Mouse (Mus musculus) macrophage (primary cell): ENCODE data around the gene Strn4. TPM values are rescaled to one million over a fixed set of nuclear protein-coding genes. Genes with fewer than 3 reads are reported as not detected.

Source experiments
- H3K27ac ChIP-seq: fragments of 350-480 bp; formaldehyde crosslinking; 2 replicates; pipeline ENCODE4 v1.9.0; 2021
- H3K36me3 ChIP-seq: fragments of 350-480 bp; formaldehyde crosslinking; 2 replicates; pipeline ENCODE4 v1.9.0; 2021; ENCODE audit errors: inconsistent target
- H3K4me3 ChIP-seq: fragments of 350-480 bp; formaldehyde crosslinking; 2 replicates; pipeline ENCODE4 v1.9.0; 2021; ENCODE audit errors: inconsistent target
- H3K79me2 ChIP-seq: fragments of 350-480 bp; formaldehyde crosslinking; 2 replicates; pipeline ENCODE4 v1.9.0; 2021; ENCODE audit errors: inconsistent target
- WGBS: methylation state at CpG from one replicate; pipeline ENCODE4 v1.1.7; 2026; ENCODE audit warnings: inconsistent platforms; ENCODE audit not compliant: missing documents; 5-methylcytosine and 5-hydroxymethylcytosine counted together
- polyA plus RNA-seq: library from polyadenylated mRNA; stranded (reverse); fragments of 250-400 nt; gene quantifications from 3 replicates; pipeline ENCODE4 v1.2.4, GENCODE M21; 2018; ENCODE audit warnings: inconsistent platforms

Gene Strn4
- polyA plus RNA-seq, 1 experiment from 2014 or later: 26.7 TPM

DNA sequence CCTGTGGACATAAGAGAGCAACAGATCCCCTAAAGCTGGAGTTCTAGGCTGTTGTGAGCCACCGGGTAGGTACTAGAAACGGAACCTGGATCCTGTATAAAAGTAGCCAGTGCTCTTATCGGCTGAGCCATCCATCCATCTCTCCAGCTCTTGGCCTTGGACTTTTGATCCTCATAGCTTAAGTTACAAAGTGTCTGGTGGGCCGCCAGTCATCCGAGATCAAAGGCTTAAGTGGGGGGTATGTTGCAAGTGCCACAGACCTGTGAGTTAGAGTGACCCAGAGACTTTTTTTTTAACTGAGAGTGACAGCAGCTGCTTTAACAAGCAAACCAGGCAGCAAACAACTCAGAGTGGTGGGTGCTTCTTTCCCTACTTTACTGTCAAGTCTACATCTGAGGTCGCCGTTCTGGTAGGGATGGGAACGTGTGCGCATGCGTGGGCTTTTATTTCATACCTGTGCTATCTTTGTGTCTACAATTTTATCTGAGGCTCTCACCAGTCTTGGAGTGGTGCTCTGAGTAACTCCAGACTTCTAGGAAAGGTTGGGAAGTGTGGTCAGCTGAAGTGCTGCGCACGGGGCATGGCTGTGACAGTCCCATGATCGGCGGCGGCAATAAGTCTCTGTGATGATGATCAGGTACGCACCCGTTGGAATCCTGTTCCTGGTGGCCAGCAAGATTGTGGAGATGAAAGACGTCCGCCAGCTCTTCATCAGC, 22.5 kb upstream of the Strn4 start:
- H3K36me3 ChIP-seq: 0 out of 2 replicates have a peak, but pooled peaks cover 10% of the 10 kb centered on the region
- no peaks in the 10 kb centered on the region for H3K79me2 ChIP-seq
- H3K4me3 ChIP-seq: no peak overlapping the region
- no peak overlapping the region for H3K27ac ChIP-seq
- whole genome bisulfite sequencing: 96% methylated on average over 19 of the region's 19 CpGs

DNA sequence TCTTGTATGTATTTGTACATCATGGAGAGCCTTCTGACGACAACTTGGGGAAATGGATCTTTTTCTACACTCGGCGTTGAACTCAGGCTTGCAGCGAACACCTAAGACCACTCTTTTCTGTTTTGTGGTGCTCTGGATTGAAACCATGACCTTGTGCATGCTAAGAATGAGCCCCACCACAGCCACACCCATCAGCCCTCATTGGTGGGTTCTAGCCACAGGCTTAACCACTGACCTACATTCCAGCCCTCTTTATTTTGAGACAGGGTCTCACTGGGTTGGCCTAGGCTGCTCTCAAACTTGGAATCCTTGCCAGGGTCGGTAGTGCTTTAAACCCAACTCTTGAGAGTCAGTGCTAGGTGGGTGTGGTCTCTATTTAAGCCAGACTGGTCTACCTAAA, 20.8 kb upstream of the Strn4 start:
- Histone ChIP-seq H3K27ac (no peak overlapping the region), H3K4me3 (no peak overlapping the region), H3K79me2 (no peaks in the 10 kb centered on the region), H3K36me3 (0 out of 2 replicates have a peak, but pooled peaks cover 10% of the 10 kb centered on the region)
- WGBS: 92% methylated on average over 5 of the region's 5 CpGs

DNA sequence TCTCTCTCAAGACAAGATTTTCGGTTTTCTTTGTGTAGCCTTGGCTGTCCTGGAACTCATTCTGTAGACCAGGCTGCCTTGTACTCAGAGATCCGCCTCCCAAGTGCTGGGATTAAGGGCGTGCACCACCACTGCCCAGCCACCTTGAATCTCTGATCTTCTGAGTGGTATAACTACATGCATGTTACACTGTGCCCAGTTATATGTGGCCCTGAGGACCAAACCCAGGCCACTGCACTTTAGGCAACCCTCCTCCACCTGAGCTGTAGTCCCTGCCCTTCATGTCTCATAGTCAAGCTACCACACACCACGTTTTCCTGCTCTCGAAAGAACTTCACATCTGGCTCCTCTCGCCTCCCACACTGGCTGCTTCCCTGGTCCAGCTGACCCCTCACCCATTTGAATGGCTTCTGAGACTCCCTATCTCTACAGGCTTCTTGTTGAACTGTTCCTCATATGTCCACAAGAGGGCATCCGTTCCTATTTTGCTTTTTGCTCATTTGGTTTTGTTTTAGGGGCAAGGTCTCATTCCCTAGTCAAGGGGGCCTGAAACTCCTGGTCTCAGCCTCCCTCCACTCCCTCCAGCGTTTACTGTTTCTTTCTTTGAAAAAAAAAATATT, 11.2 kb upstream of the Strn4 start:
- H3K27ac ChIP-seq: no peak overlapping the region
- H3K79me2 ChIP-seq: no peaks in the 10 kb centered on the region
- WGBS: 34% methylated on average over 8 of the region's 8 CpGs
- H3K4me3 ChIP-seq: no peak overlapping the region
- no peaks in the 10 kb centered on the region for H3K36me3 ChIP-seq

DNA sequence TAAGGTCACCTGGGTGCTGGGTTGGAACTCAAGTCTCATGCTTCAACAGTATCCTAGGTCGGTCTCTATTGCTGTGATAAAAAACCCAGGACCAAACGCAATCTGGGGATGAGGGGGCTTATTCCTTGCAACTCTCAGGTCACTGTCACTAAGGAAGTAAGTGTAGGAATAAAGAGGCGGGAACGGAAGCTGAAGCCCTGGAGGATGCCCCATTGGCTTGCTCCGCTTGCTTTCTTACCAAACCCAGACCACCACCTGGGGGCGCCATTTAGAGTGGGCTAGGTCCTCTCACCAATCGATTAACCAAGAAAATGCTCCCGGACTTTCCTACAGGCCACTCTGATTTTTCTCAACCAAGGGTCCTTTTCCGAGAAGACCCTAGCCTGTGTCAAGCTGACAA, 7.8 kb upstream of the Strn4 start:
- 0 out of 2 replicates have a peak, but pooled peaks cover 5% of the 10 kb centered on the region for H3K36me3 ChIP-seq
- no peak overlapping the region for H3K4me3 ChIP-seq
- H3K27ac ChIP-seq: no peak overlapping the region
- no peaks in the 10 kb centered on the region for H3K79me2 ChIP-seq
- WGBS: 91% methylated on average over 9 of the region's 9 CpGs

GRCm38 (mm10) chr7:16808647-16809046, 7.0 kb upstream of the Strn4 start:
- Histone ChIP-seq H3K79me2 (no peaks in the 10 kb centered on the region), H3K27ac (no peak overlapping the region), H3K4me3 (no peak overlapping the region), H3K36me3 (0 out of 2 replicates have a peak, but pooled peaks cover 7% of the 10 kb centered on the region)
- 92% methylated on average over 9 of the region's 9 CpGs for WGBS

- 0 out of 2 replicates have a peak, but pooled peaks cover 9% of the 10 kb centered on the region for H3K36me3 ChIP-seq
- H3K79me2 ChIP-seq: no peaks in the 10 kb centered on the region
- H3K4me3 ChIP-seq: no peak overlapping the region
- 66% methylated on average over 10 of the region's 10 CpGs for WGBS
- no peak overlapping the region for H3K27ac ChIP-seq
Measured at GRCm38 (mm10) chr7:16809739-16810138, 6.0 kb upstream of the Strn4 start.

DNA sequence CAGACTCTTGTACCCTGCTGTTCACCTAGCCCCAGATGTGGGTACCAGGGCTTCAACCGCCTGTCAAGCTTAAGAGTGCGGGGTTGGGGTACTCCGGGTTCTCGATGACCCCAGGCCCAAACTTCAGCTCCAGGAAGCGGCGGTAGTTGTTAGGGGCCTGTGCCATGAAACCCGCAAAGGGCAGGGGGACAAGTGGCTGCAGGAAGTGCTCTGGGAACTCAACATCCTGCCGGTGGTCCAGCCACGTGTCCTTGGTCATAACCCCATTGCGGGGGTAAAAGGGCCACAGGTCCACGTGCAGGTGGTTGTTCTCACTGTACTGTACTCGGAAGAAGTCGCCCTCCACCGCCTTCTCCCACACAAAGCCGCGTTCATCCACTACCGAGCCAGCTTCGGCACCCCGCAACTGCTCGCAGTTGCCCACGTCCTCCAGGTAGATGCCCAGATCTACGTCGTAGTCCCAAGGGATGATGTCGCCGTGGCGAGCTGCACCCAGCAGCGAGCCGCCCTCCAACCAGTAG, 5.2 kb upstream of the Strn4 start:
- no peak overlapping the region for H3K27ac ChIP-seq
- no peaks in the 10 kb centered on the region; the same call in 1 of the 2 replicates for H3K79me2 ChIP-seq
- no peak overlapping the region for H3K4me3 ChIP-seq
- WGBS: 94% methylated on average over 27 of the region's 28 CpGs
- H3K36me3 ChIP-seq: 0 out of 2 replicates have a peak, but pooled peaks cover 9% of the 10 kb centered on the region

DNA sequence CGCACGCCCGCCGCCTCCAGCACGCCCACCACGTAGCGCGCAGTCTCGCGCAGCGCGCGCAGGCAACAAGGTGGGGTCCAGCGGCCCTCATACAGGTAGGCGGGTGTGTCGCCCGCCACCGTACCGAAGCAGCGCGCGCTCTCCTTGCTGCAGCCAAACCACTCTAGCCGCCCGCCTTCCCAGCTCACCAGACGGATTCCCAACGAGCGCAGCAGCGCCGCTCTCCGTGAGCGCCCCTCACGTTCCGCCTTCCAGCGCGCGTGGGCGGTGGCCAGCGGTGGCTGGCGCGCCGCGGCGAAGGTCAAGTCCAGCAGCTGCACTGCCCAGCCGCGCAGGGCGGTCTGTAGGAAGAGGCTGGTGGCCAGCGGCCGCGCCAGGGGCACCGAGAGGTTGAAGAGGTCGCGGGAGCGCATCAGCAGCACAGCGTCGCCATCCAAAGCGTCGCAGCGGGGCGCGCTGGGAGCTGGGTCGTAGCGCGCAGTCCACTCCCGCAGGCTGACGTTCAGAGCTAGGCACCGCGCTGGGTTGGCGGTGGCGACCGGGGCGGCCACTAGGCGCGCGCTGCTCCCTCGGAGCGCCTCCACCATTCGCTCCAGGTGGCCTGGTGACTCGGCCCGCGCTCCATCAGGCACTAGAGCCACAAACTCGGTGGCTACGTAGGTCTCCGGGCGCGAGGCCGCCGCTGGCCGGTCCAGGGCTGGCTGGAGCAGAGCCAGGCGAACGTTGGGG, 4.6 kb upstream of the Strn4 start:
- 96% methylated on average over 58 of the region's 90 CpGs for WGBS
- no peaks in the 10 kb centered on the region; the same call in 1 of the 2 replicates for H3K79me2 ChIP-seq
- no peak overlapping the region for H3K4me3 ChIP-seq
- H3K36me3 ChIP-seq: 0 out of 2 replicates have a peak, but pooled peaks cover 9% of the 10 kb centered on the region
- no peak overlapping the region for H3K27ac ChIP-seq

- Histone ChIP-seq H3K36me3 (0 out of 2 replicates have a peak, but pooled peaks cover 9% of the 10 kb centered on the region), H3K27ac (no peak overlapping the region), H3K79me2 (peaks cover under 1% of the 10 kb centered on the region; the same call in 1 of the 2 replicates), H3K4me3 (no peak overlapping the region)
- WGBS: 93% methylated on average over 17 of the region's 17 CpGs
Measured at GRCm38 (mm10) chr7:16811649-16812070, 4.0 kb upstream of the Strn4 start.

GRCm38 (mm10) chr7:16812505-16812904, 3.2 kb upstream of the Strn4 start:
- Histone ChIP-seq H3K36me3 (0 out of 2 replicates have a peak, but pooled peaks cover 9% of the 10 kb centered on the region), H3K79me2 (peaks cover 9% of the 10 kb centered on the region), H3K4me3 (no peak overlapping the region), H3K27ac (no peak overlapping the region)
- WGBS: 76% methylated on average over 2 of the region's 2 CpGs

- Histone ChIP-seq H3K27ac (no peak overlapping the region), H3K4me3 (peak overlapping the region; percentile 21; the same call in 1 of the 2 replicates), H3K36me3 (0 out of 2 replicates have a peak, but pooled peaks cover 5% of the 10 kb centered on the region), H3K79me2 (peaks cover 42% of the 10 kb centered on the region)
- under 1% methylated on average over 53 of the region's 55 CpGs for WGBS
Measured at GRCm38 (mm10) chr7:16816078-16816474, 387 bp downstream of the Strn4 start.

- Histone ChIP-seq H3K4me3 (peak within 1 kb of the TSS; percentile 90), H3K36me3 (0 out of 2 replicates have a peak, but pooled peaks cover 5% of the 10 kb centered on the region), H3K27ac (peak within 1 kb of the TSS; percentile 37; the same call in 1 of the 2 replicates), H3K79me2 (peaks cover 47% of the 10 kb centered on the region)
- 1% methylated on average over 50 of the region's 64 CpGs for WGBS
Measured at GRCm38 (mm10) chr7:16816475-16817122, 910 bp downstream of the Strn4 start, which contains the start of gene Fkrp. TSS of gene Fkrp (minus strand) at chr7:16816732.

- WGBS: 71% methylated on average over 3 of the region's 3 CpGs
- H3K36me3 ChIP-seq: 0 out of 2 replicates have a peak, but pooled peaks cover 5% of the 10 kb centered on the region
- peak overlapping the region; percentile 90; the same call in 1 of the 2 replicates for H3K4me3 ChIP-seq
- no peak overlapping the region for H3K27ac ChIP-seq
- peaks cover 58% of the 10 kb centered on the region for H3K79me2 ChIP-seq
Measured at GRCm38 (mm10) chr7:16817693-16818092, 2.0 kb downstream of the Strn4 start.

DNA sequence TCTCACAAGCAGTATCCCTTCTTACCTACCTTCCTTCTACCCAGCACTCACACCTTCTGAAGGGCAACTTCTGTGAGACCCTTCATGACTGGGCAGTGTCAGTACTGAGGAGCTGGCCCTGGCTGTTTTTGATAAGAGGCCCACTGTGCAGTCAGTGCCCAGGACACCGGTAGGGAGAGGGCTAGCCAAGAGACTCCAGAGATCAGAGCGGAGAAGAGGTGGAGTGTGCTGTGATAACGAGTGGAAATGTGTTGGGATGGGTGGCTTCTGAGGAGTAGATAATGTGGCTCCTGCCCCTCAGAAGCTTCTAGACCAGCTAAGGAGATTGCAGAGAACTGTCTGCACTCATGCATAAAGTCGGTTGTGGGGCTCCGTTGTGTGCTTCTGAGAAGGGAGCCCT, 4.1 kb downstream of the Strn4 start:
- no peak overlapping the region for H3K4me3 ChIP-seq
- peak overlapping the region; percentile 41 for H3K27ac ChIP-seq
- peaks cover 15% of the 10 kb centered on the region for H3K36me3 ChIP-seq
- WGBS: 88% methylated on average over 5 of the region's 5 CpGs
- peaks cover 79% of the 10 kb centered on the region for H3K79me2 ChIP-seq
